In the genomic region with DNA sequence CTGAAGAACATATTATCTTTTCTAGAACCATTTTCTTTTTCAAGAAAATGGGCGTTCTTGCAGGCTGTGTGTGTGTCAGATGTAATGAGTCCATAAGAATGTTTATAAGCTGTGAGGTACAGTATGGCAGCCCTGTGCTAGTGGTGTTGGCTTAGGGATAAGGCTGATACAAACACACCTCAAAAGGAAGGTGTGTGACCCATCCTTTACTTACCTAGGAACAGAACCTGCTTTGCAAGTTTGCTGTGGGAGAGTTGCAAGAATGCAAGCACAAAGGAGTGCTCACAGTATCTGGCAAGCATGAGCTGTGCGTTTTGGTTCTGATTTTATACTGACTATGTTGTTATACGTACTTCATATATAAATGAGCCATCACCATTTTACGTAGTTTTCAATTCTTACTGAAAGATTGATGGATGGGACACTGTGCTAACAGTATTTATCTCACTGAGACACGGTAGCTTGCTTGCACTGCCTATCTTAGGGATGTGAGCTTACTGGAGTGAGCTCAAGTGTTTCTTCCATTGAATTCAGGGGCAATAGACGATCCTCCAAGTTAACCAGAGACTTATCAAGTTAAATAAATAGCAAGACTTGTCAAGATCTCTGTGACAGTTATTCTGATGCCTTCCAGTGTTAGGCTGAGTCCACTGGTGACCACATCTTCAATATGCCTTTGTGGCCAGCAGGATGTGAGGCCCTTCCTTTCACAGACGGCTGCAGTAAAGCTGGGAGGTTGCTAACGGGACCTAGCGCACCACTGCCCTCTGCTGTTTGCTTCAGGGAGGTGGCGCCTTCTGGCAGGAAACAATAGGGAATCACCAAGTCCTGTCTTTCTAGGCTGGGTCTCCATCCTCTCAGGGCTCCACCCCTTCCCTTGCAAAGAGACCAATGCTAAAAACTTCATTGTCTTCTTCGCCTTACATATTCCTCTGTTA, we compare ENCODE assay signal across 8 mouse cellular contexts.
DNase-seq lines count a peak whose midpoint lies in the region; ATAC-seq and TF ChIP-seq lines count a peak whose summit lies in the region.

No protein-coding gene starts in this region.

- no peaks in the 10 kb centered on the region for H3K4me1 ChIP-seq in ES-E14 (ENCODE audit: control insufficient read depth in 2 of 2, insufficient read depth in 2 of 2, low read length in 2 of 2, poor library complexity in 1 of 2)
- H3K4me1 ChIP-seq in forebrain, postnatal 0 days (ENCODE audit: insufficient read depth) = no peaks in the 10 kb centered on the region
- no peaks in the 10 kb centered on the region for H3K4me1 ChIP-seq in hindbrain, embryonic 11.5 days (replicated peaks; ENCODE audit: control insufficient read depth, insufficient read depth, low read length)

- no peaks in the 10 kb centered on the region for H3K36me3 ChIP-seq in ES-E14 (ENCODE audit: control insufficient read depth, insufficient read depth, low read length, poor library complexity, severe bottlenecking)
- H3K36me3 ChIP-seq in forebrain, postnatal 0 days (ENCODE audit: insufficient read depth) = no peaks in the 10 kb centered on the region
- no peaks in the 10 kb centered on the region for H3K36me3 ChIP-seq in hindbrain, embryonic 11.5 days (ENCODE audit: control insufficient read depth, insufficient read depth, low read length)

- peak; percentile 56 for DNase-seq in ES-E14 (ENCODE audit: low read depth, low spot score)
- peak; percentile 46 for DNase-seq in cerebellum, adult 11 months
- peak; percentile 86 for DNase-seq in forebrain, postnatal 0 days
- peak; percentile 90 for DNase-seq in hindbrain, embryonic 11.5 days (ENCODE audit: low spot score)
- DNase-seq in layer of hippocampus, adult 8-10 months (ENCODE audit: low spot score in 2 of 2) = peak; percentile 11 to 63
- peak; percentile 71 for DNase-seq in lung, postnatal 14 days
- DNase-seq in retina, embryonic 14.5 days (ENCODE audit: low spot score) = peak; percentile 93
- DNase-seq in thymus, postnatal 25 days = peak; percentile 72

- TF ChIP-seq CTCF in forebrain, postnatal 0 days (IDR thresholded peaks at IDR 0.05; ENCODE audit: low read depth) = peak; percentile 95

- no peak overlapping the region for H3K4me2 ChIP-seq in forebrain, postnatal 0 days (ENCODE audit: low read depth)
- H3K4me2 ChIP-seq in hindbrain, embryonic 11.5 days (replicated peaks; ENCODE audit: low read depth, low read length) = no peak overlapping the region

- ATAC-seq in forebrain, postnatal 0 days = peak; percentile 85
- ATAC-seq in hindbrain, embryonic 11.5 days (ENCODE audit: low FRiP score) = peak; percentile 90

- no peak overlapping the region for H3K27ac ChIP-seq in ES-E14 (ENCODE audit: insufficient read depth, low read depth, low read length, poor library complexity, severe bottlenecking)
- no peak overlapping the region for H3K27ac ChIP-seq in forebrain, postnatal 0 days (ENCODE audit: low read depth, low read length)
- H3K27ac ChIP-seq in hindbrain, embryonic 11.5 days (ENCODE audit: low read depth, low read length) = no peak overlapping the region

- WGBS in forebrain, postnatal 0 days = 39% methylated on average over 11 of the region's 11 CpGs
- WGBS in hindbrain, embryonic 11.5 days = 45% methylated on average over 11 of the region's 11 CpGs

- in situ Hi-C loops in ES-E14 (cut with MboI; ENCODE audit: low sequenced_read_pairs in 2 of 2, unreplicated experiment in 2 of 2) = loop anchor here in 1 of 2 experiments (25.0 kb wide), 1 partner anchor 123 kb away; no protein-coding TSS in a partner anchor

- no peaks in the 10 kb centered on the region for H3K27me3 ChIP-seq in forebrain, postnatal 0 days (ENCODE audit: insufficient read depth, low read length)
- no peaks in the 10 kb centered on the region for H3K27me3 ChIP-seq in hindbrain, embryonic 11.5 days (ENCODE audit: control insufficient read depth, insufficient read depth, low read length)

- H3K9ac ChIP-seq in ES-E14 (ENCODE audit: insufficient read depth, low read depth, low read length, poor library complexity, severe bottlenecking) = no peak overlapping the region
- no peak overlapping the region for H3K9ac ChIP-seq in forebrain, postnatal 0 days
- H3K9ac ChIP-seq in hindbrain, embryonic 11.5 days (ENCODE audit: low read depth, low read length) = no peak overlapping the region

- no peak overlapping the region for H3K4me3 ChIP-seq in ES-E14 (ENCODE audit: insufficient read depth in 1 of 2, low read depth in 1 of 2, low read length in 2 of 2, poor library complexity in 1 of 2, severe bottlenecking in 1 of 2)
- H3K4me3 ChIP-seq in forebrain, postnatal 0 days (ENCODE audit: low read depth, low read length) = no peak overlapping the region
- no peak overlapping the region for H3K4me3 ChIP-seq in hindbrain, embryonic 11.5 days (ENCODE audit: low read depth, low read length)

- no peaks in the 10 kb centered on the region for H3K9me3 ChIP-seq in ES-E14 (ENCODE audit: control insufficient read depth, insufficient read depth, low read depth, low read length)
- H3K9me3 ChIP-seq in forebrain, postnatal 0 days (ENCODE audit: low read length) = no peaks in the 10 kb centered on the region
- H3K9me3 ChIP-seq in hindbrain, embryonic 11.5 days (ENCODE audit: control insufficient read depth, low read length) = no peaks in the 10 kb centered on the region

TF ChIP-seq in ES-E14, 5 proteins besides CTCF, POLR2A, EP300 and RAD21:
- no peak for TF ChIP-seq HCFC1 (IDR thresholded peaks at IDR 0.05; ENCODE audit: borderline replicate concordance, insufficient read depth, low read length)
- TF ChIP-seq MAFK (IDR thresholded peaks at IDR 0.05; ENCODE audit: insufficient read depth, low read depth, low read length) = no peak
- no peak for TF ChIP-seq ZNF384 (IDR thresholded peaks at IDR 0.05; ENCODE audit: low read depth, low read length)
- TF ChIP-seq CHD2 (IDR thresholded peaks at IDR 0.05; ENCODE audit: low read depth, low read length) = no peak
- TF ChIP-seq ZC3H11A (IDR thresholded peaks at IDR 0.05; ENCODE audit: borderline replicate concordance, low read depth, low read length) = no peak
TF ChIP-seq in ES-E14: peak in this region for 0.

Comparison
In these comparisons a context has a peak if more than half of its experiments do, and no peak if none do; other contexts are left out.
1. DNase-seq: peak in every context shown above with its lines; median percentile 93 in retina, embryonic 14.5 days; 90 in hindbrain, embryonic 11.5 days; 86 in forebrain, postnatal 0 days; 72 in thymus, postnatal 25 days; 71 in lung, postnatal 14 days; 56 in ES-E14; 46 in cerebellum, adult 11 months; 37 in layer of hippocampus, adult 8-10 months.